Mouse (Mus musculus): ENCODE results near the gene Plekhj1. TPM values are rescaled to one million over a fixed set of nuclear protein-coding genes. Genes with fewer than 3 reads are reported as not detected.

The Plekhj1 gene
- polyA plus RNA-seq, 1 experiment from 2014 or later: 168 TPM

DNA sequence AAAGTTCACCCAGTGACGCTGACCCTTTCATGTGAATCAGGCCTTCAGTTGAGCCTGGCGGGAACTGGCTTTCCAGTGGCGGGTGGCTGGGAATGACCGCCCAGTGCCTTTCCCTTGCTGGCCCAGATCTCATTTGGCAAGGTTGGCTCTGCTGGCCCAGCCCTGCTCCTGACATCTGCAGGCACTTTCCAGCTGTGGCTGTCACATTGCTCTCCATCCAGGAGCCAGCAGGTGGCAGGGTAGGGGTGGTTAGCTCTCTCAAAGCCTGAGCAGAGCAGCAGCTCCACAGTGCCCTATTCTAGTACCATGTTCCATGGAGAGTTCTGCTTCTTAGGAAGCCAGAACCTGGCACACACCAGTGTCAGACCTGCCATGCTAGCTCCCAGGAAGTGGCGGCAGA, 40.7 kb downstream of the Plekhj1 start:
- Histone ChIP-seq H3K27me3 (ENCODE audit: low read depth, poor library complexity, severe bottlenecking) (no peaks in the 10 kb centered on the region), H3K4me1 (peaks cover 44% of the 10 kb centered on the region), H3K27ac (no peak overlapping the region), H3K4me3 (peak overlapping the region; percentile 4; the same call in 1 of the 2 replicates), H3K9me3 (replicated peaks) (no peaks in the 10 kb centered on the region), H3K36me3 (0 out of 2 replicates have a peak, but pooled peaks cover 4% of the 10 kb centered on the region)
- peak; percentile 65 for DNase-seq (ENCODE audit: low spot score)
- 35% methylated on average over 5 of the region's 5 CpGs for WGBS

DNA sequence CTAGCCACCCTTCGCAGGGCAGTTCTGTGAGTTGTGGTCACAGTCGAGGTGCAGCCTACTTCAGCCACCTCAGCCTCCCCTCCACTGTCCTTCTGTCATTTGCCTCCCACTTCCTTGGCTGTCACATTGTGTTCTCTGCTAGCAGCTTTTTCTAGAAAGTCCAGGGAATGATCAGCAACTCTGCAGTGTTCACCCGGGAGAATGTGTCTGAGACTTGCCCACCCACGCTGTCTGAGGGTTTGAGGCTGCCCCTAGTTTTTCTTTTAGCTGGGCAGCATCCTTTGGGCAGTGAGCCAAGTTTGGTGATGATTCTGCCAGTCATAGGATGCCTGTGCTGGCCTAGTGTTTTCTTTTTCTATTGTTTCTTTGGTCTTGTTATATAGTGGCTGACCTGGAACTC, 41.5 kb downstream of the Plekhj1 start:
- H3K36me3 ChIP-seq: 0 out of 2 replicates have a peak, but pooled peaks cover 4% of the 10 kb centered on the region
- peaks cover 51% of the 10 kb centered on the region for H3K4me1 ChIP-seq
- H3K27me3 ChIP-seq (ENCODE audit: low read depth, poor library complexity, severe bottlenecking): no peaks in the 10 kb centered on the region
- no peak for DNase-seq (ENCODE audit: low spot score)
- no peak overlapping the region for H3K27ac ChIP-seq
- 82% methylated on average over 4 of the region's 4 CpGs for WGBS
- H3K9me3 ChIP-seq (replicated peaks): no peaks in the 10 kb centered on the region
- peak overlapping the region; percentile 99 for H3K4me3 ChIP-seq

DNA sequence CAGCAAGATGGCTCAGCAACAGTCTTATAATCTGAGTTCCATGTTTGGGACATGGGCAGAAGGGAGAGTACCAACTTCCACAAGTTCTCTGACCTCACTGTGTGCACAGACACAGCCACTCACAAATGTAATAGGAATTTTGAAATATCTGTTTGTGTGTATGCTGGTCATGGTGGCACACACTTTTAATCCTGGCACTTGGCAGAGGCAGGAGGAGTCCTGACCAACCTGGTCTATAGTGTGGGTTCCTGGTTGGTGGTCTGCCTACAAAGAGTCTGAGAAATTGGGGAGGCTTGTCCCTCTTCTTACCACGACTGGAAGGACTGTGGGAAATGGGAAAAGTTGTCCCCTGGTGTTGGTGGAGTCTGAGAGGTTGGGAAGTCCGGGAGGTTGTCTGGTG, 41.9 kb downstream of the Plekhj1 start:
- 76% methylated on average over 2 of the region's 2 CpGs for WGBS
- Histone ChIP-seq H3K36me3 (0 out of 2 replicates have a peak, but pooled peaks cover 4% of the 10 kb centered on the region), H3K9me3 (replicated peaks) (no peaks in the 10 kb centered on the region), H3K4me3 (peak overlapping the region; percentile 99), H3K4me1 (peaks cover 56% of the 10 kb centered on the region), H3K27me3 (ENCODE audit: low read depth, poor library complexity, severe bottlenecking) (no peaks in the 10 kb centered on the region), H3K27ac (no peak overlapping the region)
- no peak for DNase-seq (ENCODE audit: low spot score)

DNA sequence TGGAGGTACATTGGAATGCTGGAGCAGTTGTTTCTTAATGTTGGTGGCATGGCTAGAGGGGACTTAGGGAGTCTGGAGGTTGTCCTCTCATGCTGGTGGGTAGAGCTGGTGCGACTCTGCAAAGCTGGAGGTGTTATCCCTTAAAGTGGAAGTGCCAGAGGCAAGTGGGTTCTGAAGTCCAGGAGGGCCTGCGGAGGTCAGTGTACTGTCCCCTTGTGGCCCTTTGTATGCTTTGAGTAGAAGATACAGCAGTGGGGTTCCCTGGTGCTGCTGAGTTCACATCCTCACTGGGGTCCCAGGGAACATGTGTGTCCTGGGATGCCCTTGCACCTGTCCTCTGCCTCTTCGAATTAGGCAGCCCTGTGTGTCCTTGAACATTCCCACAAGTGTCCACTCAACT, 42.3 kb downstream of the Plekhj1 start:
- Histone ChIP-seq H3K9me3 (replicated peaks) (no peaks in the 10 kb centered on the region), H3K27ac (peak overlapping the region; percentile 99), H3K4me1 (peaks cover 56% of the 10 kb centered on the region), H3K27me3 (ENCODE audit: low read depth, poor library complexity, severe bottlenecking) (no peaks in the 10 kb centered on the region), H3K4me3 (peak overlapping the region; percentile 99), H3K36me3 (0 out of 2 replicates have a peak, but pooled peaks cover 4% of the 10 kb centered on the region)
- no peak for DNase-seq (ENCODE audit: low spot score)
- 34% methylated on average over 3 of the region's 3 CpGs for WGBS

DNA sequence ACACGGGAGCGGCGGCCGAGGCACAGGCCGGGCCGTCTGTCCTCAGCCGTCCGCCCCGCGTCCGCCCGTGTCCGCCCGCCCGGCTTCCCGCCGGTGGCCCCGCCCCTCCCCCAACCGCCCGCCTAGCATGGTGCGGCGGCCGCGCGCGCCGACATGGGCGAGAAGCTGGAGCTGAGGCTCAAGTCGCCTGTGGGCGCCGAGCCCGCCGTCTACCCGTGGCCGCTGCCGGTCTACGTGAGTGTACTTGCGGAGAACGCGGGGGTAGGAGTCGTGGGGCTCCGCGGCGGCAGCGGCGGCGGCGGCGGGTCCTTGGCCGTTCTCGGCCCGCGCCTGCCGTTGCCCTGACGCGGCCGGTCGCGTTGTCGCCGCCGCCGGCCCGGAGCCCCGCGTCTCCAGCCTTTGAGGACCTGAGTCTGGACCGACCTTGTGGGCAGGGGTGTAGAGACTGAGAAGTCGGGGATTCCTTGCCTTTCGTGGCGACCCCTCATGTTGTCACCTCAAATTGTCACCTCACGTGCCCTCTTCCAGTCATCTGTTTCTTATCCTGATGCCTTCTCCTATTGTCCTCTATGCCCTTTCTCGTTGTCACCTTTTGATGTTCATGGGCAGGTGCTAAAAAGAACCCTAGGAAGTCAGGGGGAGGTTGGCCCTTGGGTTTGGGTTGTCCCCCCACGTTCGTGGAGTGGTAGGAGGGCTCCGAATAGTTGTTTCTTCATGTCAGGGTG, 43.0 kb downstream of the Plekhj1 start:
- WGBS: under 1% methylated on average over 67 of the region's 75 CpGs
- Histone ChIP-seq H3K36me3 (0 out of 2 replicates have a peak, but pooled peaks cover 4% of the 10 kb centered on the region), H3K9me3 (replicated peaks) (no peaks in the 10 kb centered on the region), H3K4me1 (peaks cover 50% of the 10 kb centered on the region), H3K4me3 (peak overlapping the region; percentile 99), H3K27ac (peak overlapping the region; percentile 99), H3K27me3 (ENCODE audit: low read depth, poor library complexity, severe bottlenecking) (no peaks in the 10 kb centered on the region)
- DNase-seq (ENCODE audit: low spot score): no peak

DNA sequence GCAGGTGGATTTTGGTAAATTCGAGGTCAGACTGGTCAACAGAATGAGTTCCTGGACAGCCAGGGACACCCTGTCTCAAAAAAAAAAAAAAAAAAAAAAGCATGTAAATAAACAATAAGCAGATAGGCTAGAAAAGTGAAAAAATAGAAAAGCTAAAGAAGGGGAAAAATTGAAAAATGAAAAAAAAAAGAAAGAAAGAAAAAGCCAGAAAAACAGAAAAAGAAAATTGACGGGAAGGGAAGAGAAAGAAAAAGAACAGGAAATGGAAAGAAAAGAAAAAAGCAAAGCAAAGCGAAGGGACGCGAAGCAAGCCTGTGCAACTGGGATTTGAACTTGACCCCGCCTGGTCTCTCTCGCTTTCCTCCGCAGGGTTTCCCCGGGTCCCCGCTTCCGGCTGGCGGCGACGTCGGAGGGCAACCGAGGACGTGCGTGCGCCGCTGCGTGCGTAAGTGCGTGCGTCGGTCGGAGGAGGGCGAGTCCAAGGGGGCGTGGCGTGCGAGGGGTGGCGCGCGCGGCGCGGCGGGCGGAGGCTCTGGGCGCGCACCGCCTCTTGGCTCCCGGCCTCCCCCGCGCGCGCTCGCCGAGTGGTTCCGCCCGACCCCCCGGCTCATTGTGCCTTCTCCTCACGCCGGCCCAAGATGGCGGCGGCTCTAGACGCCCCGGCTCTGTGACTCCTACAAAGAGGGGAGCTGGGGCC, 43.7 kb downstream of the Plekhj1 start, which contains the start of gene Dot1l:
Dot1l (plus strand) TSS at position 613 of the 697 bp plus-strand sequence.
- Histone ChIP-seq H3K27me3 (ENCODE audit: low read depth, poor library complexity, severe bottlenecking) (no peaks in the 10 kb centered on the region), H3K4me1 (peaks cover 50% of the 10 kb centered on the region), H3K27ac (peak within 1 kb of the TSS; percentile 99), H3K4me3 (peak within 1 kb of the TSS; percentile 99), H3K36me3 (0 out of 2 replicates have a peak, but pooled peaks cover 3% of the 10 kb centered on the region), H3K9me3 (replicated peaks) (no peaks in the 10 kb centered on the region)
- peak; percentile 100 for DNase-seq (ENCODE audit: low spot score)
- WGBS: 2% methylated on average over 57 of the region's 57 CpGs

DNA sequence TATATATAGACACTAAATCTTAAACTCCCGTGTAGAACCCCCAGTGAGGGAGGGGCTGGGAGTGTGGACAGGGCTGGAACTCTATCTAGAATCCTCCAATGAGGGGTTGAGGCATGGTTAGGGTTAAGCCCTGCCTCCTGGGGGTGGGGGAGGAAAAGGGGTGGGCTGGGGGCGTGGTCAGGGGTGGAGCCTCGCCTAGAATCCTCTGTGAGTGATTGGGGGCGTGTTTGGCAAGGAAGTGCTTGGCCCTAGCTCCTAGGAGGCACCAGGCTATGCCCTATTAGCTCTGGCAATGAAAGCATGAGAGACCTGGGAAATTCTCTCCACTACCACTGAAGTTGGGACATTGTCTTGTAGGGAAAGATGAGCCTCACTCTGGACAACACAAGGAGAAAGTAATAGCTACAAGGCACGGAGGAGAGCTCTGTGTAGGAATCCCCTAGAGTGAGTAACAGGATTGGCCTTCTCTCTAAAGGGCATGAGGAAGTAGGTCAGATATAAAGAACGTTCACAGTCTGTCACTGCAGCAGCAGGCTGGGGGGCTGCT, 46.3 kb downstream of the Plekhj1 start:
- H3K27ac ChIP-seq: no peak overlapping the region
- 5% methylated on average over 6 of the region's 6 CpGs for WGBS
- DNase-seq (ENCODE audit: low spot score): peak; percentile 90
- no peaks in the 10 kb centered on the region for H3K36me3 ChIP-seq
- no peaks in the 10 kb centered on the region for H3K9me3 ChIP-seq (replicated peaks)
- peaks cover 44% of the 10 kb centered on the region for H3K4me1 ChIP-seq
- no peaks in the 10 kb centered on the region for H3K27me3 ChIP-seq (ENCODE audit: low read depth, poor library complexity, severe bottlenecking)
- H3K4me3 ChIP-seq: peak overlapping the region; percentile 36

DNA sequence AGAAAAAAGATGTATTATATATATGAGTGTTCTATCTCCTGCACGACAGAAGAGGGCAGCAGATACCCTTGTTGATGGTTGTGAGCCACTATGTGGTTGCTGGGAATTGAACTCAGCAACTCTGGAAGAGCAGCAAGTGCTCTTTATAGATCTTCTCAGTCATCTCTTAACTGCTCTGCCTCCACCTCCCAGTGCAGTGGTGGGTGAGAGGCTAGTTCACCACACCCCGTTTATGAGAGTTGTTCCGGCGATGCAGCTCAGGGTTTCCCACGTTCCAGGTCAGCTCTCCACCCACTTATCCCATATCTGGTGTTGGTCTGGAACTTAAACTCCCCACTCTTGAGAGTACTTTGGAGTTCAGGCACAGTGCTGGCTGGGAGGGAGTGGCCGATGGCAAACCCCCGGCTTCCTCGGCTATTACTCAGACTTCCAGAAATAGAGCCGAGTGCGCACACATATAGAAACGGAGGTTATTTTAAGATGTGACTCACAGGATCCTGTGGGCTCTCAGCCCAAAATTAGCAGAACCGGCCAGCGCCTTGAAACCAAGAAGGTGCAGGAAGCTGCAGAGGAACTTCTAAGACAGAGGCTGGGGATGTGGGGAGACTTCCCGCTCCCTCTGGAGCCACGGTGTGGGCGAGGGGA, 47.1 kb downstream of the Plekhj1 start:
- DNase-seq (ENCODE audit: low spot score): no peak
- Histone ChIP-seq H3K9me3 (replicated peaks) (no peaks in the 10 kb centered on the region), H3K4me1 (peaks cover 35% of the 10 kb centered on the region), H3K27ac (no peak overlapping the region), H3K4me3 (peak overlapping the region; percentile 36), H3K27me3 (ENCODE audit: low read depth, poor library complexity, severe bottlenecking) (no peaks in the 10 kb centered on the region), H3K36me3 (no peaks in the 10 kb centered on the region)
- 13% methylated on average over 16 of the region's 16 CpGs for WGBS

DNA sequence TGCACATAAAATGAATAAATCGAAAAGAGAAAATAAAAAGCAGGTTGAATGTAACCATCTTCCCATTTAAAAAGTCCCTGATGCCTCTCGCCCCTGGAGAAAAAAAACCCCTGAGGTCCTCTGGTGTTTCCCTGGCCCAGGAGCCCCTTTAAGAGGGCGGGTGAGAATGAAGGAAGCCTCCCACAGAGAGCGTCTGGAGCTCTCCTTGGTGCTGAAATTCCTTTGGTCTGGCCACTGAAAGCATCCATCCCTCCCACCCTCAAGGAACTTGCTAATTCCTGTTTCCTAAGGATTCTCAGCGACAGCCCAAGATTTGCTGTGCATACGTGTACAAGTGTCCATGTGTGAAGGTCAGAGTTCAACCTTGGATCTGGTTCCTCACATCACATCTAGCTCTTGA, 49.8 kb downstream of the Plekhj1 start:
- 12% methylated on average over 6 of the region's 6 CpGs for WGBS
- H3K36me3 ChIP-seq: no peaks in the 10 kb centered on the region
- DNase-seq (ENCODE audit: low spot score): peak; percentile 82
- H3K27ac ChIP-seq: no peak overlapping the region
- H3K4me1 ChIP-seq: peaks cover 27% of the 10 kb centered on the region
- H3K27me3 ChIP-seq (ENCODE audit: low read depth, poor library complexity, severe bottlenecking): no peaks in the 10 kb centered on the region
- no peaks in the 10 kb centered on the region for H3K9me3 ChIP-seq (replicated peaks)
- H3K4me3 ChIP-seq: no peak overlapping the region

DNA sequence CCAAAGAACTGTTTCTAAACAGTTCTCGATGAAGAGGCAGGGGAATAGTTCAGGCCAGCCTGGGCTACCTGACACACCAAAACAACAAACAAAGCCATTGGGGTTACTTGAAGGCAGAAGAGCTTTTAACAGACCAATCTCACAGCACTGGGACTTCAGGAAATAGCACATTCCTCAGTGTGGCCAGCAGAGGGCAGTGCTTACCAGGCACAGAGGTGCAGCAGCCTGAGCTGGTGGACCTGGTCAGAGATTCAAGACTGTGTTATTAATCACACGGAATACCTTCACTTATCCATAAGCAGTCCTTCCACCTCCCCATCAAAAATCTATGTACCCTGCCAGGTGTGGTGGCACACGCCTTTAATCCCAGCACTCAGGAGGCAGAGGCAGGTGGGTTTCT, 51.0 kb downstream of the Plekhj1 start:
- Histone ChIP-seq H3K9me3 (replicated peaks) (no peaks in the 10 kb centered on the region), H3K4me1 (peaks cover 28% of the 10 kb centered on the region), H3K27me3 (ENCODE audit: low read depth, poor library complexity, severe bottlenecking) (no peaks in the 10 kb centered on the region), H3K36me3 (no peaks in the 10 kb centered on the region), H3K27ac (no peak overlapping the region), H3K4me3 (no peak overlapping the region)
- WGBS: 23% methylated on average over 3 of the region's 3 CpGs
- peak; percentile 84 for DNase-seq (ENCODE audit: low spot score)

Data from limb, embryonic 10.5 days (tissue).